Mouse (Mus musculus) gastrocnemius, adult 8-10 months (tissue): ENCODE results near the gene Kiz. TPM values are rescaled to one million over a fixed set of nuclear protein-coding genes. Genes with fewer than 3 reads are reported as not detected.
A peak's percentile ranks its signal among the peaks of the same experiment; 100 is the strongest.

ENCODE experiments used
- DNase-seq, 2 experiments: peaks; one replicate each; pipeline ENCODE4 v3.0.0; 2022; ENCODE audit warnings: low spot score in 2 of 2
- total RNA-seq, 4 experiments: library from RNA; stranded (reverse); gene quantifications; 2 replicates each; pipeline ENCODE4 v1.2.4; 2022

Gene Kiz
- total RNA-seq, 4 experiments from 2014 or later: 46.2 to 61.5 (median 53.7) TPM

DNA sequence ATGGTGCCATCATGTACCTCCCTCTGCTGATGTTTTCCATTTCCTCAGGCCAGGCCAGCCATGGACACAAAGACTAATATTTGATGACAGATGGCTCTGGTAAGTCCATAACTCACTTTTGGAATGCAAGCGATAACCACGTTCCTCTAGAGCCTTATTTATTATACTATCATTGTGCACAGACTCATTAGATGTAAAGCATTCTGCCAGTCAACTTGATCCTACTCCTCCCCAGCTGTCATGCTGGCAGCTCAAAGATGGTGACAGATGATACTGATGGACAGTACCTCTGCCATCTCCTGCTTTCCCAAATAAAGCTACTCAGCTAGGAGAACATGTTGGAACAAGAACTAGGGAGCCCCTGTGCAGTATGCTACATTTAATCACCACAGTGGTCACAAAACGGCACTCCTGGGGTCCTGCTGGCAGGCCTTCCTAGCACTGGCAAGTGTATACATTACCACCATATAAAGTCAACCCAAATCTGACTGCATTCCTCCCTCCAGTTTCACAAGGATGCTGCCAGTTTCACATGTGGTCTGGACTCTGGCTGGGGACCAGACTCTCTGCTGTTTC is 119.9 kb downstream of the Kiz start:
- DNase-seq: no peak

GRCm38 (mm10) chr2:146982786-146983185 is 127.1 kb downstream of the Kiz start:
- DNase-seq: no peak

GRCm38 (mm10) chr2:146984831-146985230 is 129.2 kb downstream of the Kiz start:
- no peak for DNase-seq

DNA sequence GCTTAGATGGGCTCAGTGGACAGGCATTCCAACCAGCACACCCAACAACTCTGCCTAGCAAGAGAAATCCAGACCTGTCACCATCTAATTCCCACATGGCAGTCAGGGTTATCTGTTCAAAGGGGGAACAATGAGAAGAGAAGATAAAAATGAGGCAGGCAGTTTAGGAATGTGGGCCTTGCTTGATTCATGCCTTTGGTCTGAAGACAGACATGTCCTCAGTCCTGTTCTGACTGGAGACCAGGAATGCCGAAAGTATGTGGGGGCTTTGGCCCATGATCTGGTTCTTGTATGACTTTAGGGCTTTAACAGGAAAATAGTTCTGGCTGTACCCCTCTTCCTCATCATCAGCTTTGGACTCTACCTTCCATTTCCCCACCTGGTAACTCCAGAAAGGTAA is 130.1 kb downstream of the Kiz start:
- DNase-seq: no peak

DNA sequence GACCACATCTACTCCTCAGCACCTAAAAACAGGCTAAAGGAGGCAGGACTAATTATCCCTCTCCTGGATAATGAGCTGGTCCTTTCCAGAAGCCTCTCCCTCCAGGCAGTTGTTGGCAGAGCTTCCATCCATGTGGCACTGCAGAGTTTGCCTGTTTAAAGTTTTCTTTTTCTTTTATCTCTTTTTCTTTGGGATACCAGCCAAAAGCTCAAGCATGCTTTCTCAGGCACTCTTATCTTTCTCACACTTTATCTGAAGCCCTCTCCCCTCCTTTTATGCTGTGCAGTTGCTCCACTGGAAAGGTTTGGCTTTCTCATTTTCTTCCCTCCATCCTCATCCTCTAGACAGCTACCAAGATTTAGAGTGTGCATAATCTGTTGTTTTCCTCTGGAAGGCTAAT is 130.8 kb downstream of the Kiz start:
- no peak for DNase-seq

DNA sequence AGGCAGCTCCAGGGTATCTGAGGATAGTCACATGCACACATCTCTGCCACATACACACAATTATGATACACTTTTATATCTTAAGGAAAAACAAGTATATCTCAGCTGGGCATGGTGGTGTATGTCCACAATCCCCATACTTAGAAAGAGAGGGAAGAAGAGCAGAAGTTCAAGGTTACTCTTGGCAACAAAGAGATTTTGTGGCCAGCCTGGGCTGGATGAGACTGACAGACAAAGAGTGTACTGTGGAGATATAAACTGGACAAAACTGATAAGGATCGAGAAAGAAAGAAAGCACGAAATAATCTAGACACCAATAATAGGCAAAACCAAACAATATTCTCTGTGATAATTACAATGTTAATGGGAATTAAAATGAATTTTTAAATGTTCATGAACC is 151.6 kb downstream of the Kiz start:
- DNase-seq: no peak

DNA sequence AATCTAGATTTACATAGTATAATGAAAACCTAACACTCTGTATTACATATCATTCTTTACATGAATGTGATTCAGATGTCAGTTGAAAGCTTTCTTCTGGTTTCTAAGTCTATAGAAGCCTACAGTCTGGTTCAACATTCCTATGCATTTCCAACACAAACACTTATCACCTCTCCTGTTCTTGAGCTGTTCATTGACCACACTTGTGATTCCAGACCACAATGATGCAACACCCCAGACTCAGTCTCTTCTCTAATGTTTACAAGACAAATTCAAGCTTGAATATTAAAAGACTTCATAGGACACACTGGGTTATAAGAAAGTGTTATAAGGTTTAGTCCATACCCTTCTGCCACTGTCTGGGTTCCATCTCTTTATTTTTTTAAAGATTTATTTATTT is 153.4 kb downstream of the Kiz start:
- DNase-seq: no peak

- no peak for DNase-seq
Measured at GRCm38 (mm10) chr2:147010141-147010540, 154.5 kb downstream of the Kiz start.

DNA sequence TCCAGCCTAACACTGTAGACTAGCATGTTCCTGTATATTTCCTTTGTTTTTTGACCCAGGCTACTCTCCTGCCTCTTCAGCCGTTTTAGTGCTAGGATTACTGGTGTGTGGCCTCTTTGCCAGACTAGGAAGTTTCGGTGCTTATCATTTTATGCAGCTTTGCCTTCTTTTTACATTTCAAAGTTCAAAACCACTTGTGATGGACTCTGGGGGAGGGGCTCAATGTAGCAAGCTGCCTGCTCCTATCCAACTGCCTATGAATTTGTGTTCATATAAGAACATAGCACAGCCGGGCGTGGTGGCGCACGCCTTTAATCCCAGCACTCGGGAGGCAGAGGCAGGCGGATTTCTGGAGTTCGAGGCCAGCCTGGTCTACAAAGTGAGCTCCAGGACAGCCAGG is 155.3 kb downstream of the Kiz start:
- no peak for DNase-seq

DNA sequence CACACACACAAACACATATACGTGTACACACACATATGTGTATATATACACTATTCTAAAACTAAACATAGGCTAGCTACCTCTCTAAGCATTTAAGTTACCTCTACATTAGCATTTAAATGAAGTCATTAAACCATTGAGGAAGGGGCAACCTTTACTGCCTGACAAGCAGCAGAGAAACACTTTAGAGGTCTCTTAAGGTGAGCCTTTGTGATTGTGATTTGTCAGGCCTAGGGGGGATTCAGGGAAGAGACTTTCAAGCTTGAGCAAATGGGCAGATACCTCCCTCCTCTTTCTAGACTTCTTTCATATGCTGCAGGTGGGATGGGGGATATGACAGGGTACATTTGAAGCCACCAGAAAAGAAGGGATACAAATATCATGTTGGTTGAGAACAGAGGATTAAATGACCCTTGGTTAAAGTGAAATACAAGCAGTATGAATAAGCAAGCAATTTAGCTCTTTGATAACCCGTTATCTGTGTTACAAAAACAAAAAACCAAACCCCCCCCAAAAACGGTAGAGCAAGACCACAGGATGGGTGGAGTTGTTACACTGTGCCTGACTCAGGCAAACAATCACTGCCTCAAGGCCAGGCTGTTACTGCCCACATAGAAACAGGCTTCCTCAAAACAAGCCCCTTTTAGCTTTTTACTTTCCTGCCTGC is 155.9 kb downstream of the Kiz start:
- no peak for DNase-seq

DNA sequence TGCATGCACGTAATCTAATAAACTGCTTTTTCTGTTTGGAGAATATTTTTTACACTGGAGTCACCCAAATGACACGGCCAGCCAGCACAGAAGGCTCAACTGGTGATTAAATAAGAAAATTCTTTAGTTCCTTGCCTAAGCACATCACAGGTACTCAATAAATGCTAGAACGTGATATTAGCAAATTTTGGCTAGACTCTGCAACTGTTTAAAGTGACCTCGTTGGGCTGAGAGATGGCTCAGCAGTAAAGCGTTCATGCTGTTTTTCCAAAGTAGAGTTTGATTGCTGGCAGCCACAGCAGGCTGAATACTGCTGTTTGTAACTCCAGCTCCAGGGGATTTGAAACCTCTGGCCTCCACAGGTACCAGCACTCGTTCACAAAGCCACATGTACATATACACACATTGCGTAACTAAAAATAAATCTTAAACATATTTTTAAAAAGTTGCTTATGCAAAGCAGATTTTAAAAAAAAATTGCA is 156.5 kb downstream of the Kiz start:
- DNase-seq: no peak

- DNase-seq: peak; percentile 90
Measured at GRCm38 (mm10) chr2:147012623-147013184, 157.0 kb downstream of the Kiz start, which contains the start of gene Xrn2. TSS of gene Xrn2 (plus strand) at chr2:147012996.

- peak in 1 of 2 experiments; percentile 40 for DNase-seq
Measured at GRCm38 (mm10) chr2:147013194-147013969, 157.7 kb downstream of the Kiz start.

- DNase-seq: no peak
Measured at GRCm38 (mm10) chr2:147014101-147014886, 158.6 kb downstream of the Kiz start.

Other genes with a start within 250 kb of the Kiz start
- 10 to 100 TPM; 10.7 to 12.7 (median 11.4) TPM for gene Xrn2, start 157.1 kb downstream of the Kiz start, total RNA-seq
- not detected for gene Nkx2-4, start 229.6 kb downstream of the Kiz start, total RNA-seq